Mouse (Mus musculus): ENCODE results near the gene Msi2.

Gene Msi2

GRCm38 (mm10) chr11:88718050-88718765 is at the start of gene Msi2:
Gene Msi2 (minus strand): TSS chr11:88718513.
- DNase-seq = peak; percentile 88

DNA sequence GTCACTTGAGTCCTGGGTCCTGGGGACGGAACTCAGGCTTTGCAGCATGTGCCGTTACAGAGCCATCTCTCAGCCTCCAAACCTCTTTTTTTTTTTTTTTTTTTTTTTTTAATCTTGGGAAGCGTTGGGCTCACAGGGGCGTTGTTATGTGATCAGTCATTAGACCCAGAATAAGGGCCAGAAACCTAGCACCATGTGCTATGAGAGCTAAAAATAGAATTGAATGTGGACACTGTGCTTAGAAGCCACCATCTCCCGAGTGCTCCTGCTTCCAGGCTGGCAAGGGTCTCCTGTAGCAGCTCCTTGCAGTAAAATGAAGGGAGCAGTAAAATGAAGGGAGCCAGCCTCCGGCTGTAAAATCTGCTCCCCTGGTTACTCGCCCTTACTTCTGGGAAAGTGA is 47.3 kb upstream of the Msi2 start:
- no peak for DNase-seq

DNA sequence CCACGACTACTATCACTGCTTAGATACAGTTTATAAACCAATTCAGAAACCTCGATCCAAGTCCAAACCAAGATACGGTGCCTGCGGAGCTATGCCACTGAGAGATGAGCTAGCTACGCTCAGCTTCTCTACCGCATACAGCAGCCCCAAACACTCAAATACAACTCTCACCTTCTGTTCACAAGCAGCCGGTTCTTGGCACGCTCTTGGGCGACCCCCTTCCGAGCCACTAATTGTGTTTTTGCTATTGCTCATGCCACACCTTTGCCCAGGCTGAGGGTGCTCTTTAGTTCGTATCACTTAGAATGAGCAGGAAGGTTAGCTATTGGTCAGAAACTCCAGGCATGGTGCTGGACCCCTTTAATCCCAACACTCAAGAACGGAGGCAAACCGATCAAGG is 45.1 kb upstream of the Msi2 start:
- DNase-seq = no peak

- no peak for DNase-seq
These were observed 41.2 kb upstream of the Msi2 start for GRCm38 (mm10) chr11:88759501-88759900.

- no peak for DNase-seq
These were observed 40.1 kb upstream of the Msi2 start for GRCm38 (mm10) chr11:88758402-88758801.

DNA sequence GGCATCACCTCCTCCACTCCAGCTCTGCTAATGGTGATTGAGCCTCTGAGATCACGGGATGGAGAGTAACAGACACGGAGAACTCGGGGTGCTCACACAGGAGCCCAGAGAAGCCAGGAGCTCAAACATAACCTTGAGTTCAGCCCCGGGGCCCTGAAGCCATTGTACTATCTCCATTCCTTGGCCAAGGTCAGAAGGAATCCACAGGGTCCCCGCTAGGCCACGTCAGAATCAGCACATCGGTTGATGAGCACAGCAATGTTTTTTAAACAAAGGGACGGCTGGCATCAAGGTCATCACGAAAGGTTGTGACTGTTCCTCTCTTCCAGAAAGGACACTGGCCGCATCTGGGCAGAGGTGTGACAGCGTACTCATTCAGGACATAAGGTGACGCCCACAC is 27.0 kb upstream of the Msi2 start:
- no peak for DNase-seq

GRCm38 (mm10) chr11:88739574-88740295 is 21.4 kb upstream of the Msi2 start:
- no peak for DNase-seq

- DNase-seq = no peak
These were observed 11.1 kb upstream of the Msi2 start for GRCm38 (mm10) chr11:88729363-88729762.

GRCm38 (mm10) chr11:88728508-88728890 is 10.2 kb upstream of the Msi2 start:
- peak; percentile 46 for DNase-seq

DNA sequence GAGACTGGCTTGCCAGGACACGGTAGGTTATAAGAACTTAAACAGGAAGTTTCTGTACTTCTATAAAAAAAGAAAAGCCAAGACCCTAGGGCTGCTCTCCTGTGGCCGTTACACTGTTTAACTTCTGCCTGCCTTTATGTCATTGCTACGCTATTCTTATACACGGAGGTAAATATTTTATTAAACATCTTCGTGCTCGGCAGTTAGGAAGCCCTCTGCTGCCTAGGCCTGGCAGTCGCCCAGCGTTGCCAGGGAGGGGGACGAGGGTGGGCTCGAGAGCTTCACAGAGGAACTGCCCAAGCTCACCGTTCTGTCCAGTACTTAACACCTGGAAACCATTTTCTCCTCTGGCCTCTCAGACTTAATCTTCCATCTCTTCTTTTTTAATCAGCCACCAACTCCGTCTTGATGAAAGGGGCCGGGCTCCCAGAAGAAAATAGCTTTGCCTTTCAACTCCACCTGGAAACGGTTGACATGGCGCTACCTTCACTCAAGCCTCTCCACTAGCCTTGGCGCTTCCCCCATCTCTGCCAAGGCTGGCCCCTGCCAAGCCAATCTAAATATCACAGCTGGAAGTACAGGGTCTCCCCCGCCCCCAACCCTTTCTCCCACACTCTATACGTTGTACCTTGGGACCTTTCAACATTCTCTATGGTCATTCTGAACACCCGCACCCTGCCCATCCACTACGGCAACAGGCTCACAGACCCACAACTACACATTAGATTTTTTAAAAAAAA is 9.6 kb upstream of the Msi2 start:
- no peak for DNase-seq

DNA sequence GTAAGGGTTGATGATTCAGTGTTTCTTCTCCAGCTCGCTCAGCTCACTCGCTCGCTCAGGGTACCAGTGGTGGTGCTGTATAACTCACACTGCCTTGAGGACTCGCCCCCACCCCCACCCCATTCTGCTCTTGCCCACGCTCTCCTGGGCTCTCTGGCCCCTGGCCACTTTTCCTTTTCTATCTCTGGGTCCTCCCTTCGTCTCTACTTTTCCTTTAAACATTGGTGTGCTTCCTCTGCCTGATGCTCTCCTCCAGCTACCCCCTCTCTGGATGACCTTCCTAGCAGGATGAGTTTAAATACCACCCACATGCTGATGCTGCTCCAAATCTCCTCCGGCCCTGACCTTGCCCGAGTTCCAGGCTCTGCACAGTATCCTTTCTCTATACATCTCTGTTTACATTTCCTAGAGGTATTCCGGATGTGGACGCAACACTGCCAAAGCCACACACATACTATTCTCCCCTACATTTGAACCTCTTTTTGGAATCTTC is 2.9 kb upstream of the Msi2 start:
- no peak for DNase-seq

DNA sequence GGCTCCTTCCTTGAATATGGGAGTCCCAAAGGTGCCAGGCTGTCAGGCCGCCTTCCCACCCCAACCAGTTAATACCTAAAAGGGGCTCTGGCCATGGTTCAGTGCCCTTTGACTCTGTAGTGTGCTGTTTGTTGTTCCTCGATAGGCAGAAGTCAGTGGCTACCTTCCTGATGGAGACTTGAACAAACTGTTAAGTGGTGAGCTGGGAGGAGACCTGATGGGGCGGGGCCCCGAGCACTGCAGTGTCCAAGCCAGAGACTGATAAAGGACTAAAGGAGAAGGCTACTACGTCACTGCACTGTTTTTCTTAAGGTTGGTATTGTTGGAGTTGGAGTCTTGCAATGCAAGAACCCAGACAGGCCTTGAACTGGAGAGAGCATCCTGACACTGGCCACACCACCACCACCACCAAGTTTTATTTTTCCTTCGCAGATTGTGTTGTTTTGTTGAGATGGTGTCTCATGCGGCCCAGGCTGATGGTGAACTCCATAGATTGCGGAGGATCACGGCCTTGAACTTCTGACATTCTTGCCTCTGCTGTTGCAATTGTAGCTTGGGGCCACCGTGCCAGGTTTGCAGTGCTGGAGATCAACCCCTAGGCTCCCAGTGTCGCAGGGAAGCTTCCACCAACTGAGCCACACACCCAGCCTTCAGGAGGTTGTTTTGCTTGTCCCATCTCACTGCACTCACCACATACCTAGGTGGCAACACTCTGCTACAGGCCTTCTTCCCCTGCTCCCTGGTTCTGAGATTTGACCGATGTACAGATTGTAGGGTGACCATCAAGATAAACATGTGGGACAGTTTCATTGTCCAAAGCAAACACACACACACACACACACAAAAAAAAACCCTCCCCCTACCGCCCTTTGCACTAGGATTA is 2.2 kb upstream of the Msi2 start:
- DNase-seq = no peak

GRCm38 (mm10) chr11:88719601-88720000 is 1.3 kb upstream of the Msi2 start:
- DNase-seq = no peak

DNA sequence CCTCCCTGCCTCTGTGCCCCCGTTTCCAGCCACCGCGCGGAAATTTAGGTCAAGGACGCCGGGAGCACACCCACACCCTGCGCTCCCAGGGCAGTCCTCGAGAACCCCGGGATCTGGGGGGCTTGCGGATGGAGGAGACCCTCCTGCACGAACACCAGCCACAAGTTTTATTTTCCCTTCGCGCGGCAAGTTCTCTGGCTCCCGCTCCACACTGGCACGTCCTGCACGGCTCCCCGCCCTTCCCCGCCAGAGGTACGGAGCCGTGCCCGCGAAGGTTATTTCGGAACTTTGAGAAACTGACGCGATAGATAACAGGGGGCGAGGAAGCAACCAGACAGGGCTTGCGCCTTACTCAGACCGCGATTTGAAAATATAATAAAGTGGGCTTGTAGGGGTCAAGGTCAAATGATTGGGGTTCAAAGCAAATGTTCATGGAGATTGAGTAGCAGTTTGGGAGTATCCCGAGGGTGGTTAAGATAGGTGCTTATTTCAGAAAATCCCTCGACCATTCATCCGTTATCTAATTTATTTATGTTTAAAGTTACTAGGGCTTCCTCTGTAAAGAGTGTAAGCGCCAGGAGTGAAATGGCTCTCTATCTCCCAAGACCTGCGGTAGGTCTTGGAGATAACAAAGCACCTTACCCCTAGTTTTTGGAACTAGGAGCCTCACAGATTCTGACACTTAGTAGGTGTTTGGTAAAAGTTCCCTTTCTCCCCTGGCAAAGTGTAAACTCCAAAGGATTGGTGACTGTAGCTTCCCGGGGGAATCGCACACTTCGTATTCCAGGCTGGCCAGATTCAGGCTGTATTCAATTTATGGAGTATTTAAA is 668 bp upstream of the Msi2 start:
- DNase-seq = no peak

DNA sequence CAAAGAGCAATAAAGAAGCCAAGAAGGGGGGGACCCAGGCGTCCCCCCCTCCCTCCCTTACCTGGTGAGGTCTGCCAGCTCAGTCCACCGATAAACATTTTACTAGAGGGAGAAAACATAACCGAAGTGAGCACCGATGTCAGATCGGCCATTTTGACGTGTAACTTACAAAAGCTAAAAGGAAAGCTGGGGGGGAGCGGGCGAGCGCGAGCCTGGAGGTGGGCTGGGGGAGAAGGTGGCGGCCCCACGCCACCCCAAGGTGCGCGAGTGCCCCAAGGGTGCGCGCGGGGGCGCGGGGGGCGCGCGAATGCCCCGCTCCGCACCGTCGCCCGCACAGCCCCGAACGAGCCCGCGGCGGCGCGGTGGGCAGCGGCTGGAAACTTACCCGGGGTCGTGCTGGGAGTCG is 666 bp downstream of the Msi2 start:
- no peak for DNase-seq

- DNase-seq = no peak
These were observed 1.2 kb downstream of the Msi2 start for GRCm38 (mm10) chr11:88717016-88717643.

- DNase-seq = peak; percentile 15
These were observed 2.0 kb downstream of the Msi2 start for GRCm38 (mm10) chr11:88716061-88716994.

DNA sequence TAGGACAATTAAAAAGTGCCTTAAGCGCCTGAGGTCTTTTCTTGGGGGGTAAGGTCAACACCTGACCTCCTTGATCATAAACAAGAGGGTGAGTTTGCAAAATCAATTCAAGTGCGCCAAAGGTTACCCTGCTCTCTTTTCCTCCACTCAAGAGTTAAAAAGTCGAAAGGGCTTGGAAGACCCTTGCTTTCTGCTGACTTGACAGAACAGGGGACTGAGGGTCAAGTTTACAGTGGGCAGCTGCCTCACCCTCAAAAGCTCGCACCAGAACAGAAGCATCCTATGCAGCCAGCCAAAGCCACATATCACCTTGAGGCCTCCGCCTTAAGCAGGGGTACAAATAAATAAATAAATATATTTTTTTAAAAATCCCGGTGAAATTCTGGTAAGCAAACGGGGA is 3.0 kb downstream of the Msi2 start:
- no peak for DNase-seq

DNA sequence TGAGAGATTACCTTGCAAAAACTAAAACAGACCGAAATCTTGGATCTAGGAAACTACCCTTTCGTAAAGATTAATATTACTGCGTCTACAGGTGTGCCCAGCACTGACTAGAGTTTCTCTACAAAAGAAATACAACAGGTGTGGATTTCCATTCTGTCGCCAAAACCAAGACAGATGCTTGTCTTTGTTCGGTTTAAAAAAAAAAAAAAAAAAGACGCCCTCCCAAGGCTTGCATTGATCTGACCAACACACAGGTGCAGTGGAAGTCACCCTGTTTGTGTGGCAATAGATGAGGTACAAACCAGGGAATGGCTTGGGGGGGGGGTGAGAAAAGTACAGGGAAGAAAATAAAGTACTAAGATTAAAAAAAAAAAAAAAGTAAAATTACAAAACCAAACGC is 4.2 kb downstream of the Msi2 start:
- DNase-seq = no peak

DNA sequence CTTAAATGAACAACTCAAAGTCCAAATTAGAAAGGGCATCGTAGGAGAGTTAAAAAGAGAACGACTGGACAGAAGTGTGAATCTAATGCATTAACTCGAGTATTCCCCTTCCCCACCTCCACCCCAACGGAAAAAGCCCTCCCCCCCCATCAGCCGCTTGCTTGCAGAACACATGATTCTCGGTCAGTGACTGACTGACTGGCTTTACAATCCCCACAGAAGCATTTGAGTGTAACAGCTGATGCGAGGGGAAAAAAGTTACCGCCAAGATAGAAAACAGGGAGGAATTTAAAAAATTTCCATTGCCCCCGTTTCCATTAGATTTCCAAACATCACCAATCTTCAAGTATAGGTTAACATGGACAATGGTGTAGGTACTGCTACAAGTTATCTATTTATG is 4.8 kb downstream of the Msi2 start:
- DNase-seq = no peak

Data from right cerebral cortex, postnatal 25 days (tissue).